Comparison of ENCODE assay signal across 8 mouse cellular contexts in the genomic region with DNA sequence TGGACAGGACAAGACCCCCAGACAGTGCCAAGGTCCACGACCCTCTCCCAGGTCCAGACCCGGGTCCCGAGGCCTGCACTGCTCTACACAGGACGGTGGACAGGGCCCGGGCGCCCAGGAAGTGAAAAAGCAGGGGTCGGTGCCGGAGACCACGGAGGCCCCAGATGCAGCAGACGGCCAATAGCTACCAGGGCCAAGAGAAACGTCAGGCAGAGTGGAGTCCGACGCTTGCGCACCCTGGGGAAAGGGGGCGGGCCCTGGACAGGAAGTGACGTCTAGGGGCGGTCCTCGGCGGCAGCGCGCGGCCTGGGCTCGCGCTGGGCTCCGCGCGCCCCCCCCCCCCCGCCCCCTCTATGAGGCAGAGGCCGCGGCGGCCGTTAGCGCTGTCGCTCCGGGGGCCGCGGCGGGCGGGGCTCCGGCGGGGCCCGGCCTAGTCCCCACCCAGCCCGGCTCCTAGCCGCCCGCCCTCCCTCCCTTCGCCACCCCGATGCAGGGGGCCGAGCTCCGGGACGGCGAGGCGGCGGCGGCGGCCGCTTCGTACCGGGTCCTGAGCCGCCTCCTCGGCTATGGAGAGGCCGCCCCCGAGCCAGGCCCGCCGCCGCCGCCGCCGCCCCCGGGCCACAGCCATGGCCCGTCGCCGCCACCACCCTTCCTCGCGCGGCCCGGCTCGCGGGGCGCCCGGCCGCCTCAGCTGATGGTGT. TPM values are rescaled to one million over a fixed set of nuclear protein-coding genes. Genes with fewer than 3 reads are reported as not detected.
DNase-seq lines count a peak whose midpoint lies in the region; ATAC-seq lines count a peak whose summit lies in the region.

A gene (plus strand): TSS at position 604 of the 701 bp plus-strand sequence.

- peak within 1 kb of the TSS; percentile 96 for H3K9ac ChIP-seq in hindbrain, embryonic 14.5 days

- no peaks in the 10 kb centered on the region; the same call in 1 of the 2 replicates for H3K36me3 ChIP-seq in hindbrain, embryonic 14.5 days (replicated peaks; ENCODE audit: control insufficient read depth, insufficient read depth)

- H3K27ac ChIP-seq in hindbrain, embryonic 14.5 days, result peak within 1 kb of the TSS; percentile 89

- H3K27me3 ChIP-seq in hindbrain, embryonic 14.5 days (ENCODE audit: control insufficient read depth, insufficient read depth, low read length), result no peaks in the 10 kb centered on the region

- under 1% methylated on average over 27 of the region's 81 CpGs for WGBS in hindbrain, embryonic 14.5 days

- DNase-seq in NIH3T3 (ENCODE audit: low read depth), result peak; percentile 97
- DNase-seq in cerebellum, postnatal 10 days, result peak; percentile 99
- peak; percentile 89 to 92 for DNase-seq in frontal cortex, postnatal 14 days (ENCODE audit: low spot score in 2 of 2)
- DNase-seq in hindbrain, embryonic 14.5 days (ENCODE audit: low spot score), result peak; percentile 94
- peak; percentile 93 to 94 for DNase-seq in layer of hippocampus, postnatal 36 days
- peak; percentile 96 for DNase-seq in lung, postnatal 36 days
- DNase-seq in retina, postnatal 1 day, result peak; percentile 96
- DNase-seq in urinary bladder, adult 18-20 months (ENCODE audit: low spot score in 2 of 2), result peak; percentile 90 to 91

- peak within 1 kb of the TSS; percentile 98 for H3K4me2 ChIP-seq in hindbrain, embryonic 14.5 days (replicated peaks)

- peak; percentile 97 for ATAC-seq in hindbrain, embryonic 14.5 days (ENCODE audit: low FRiP score)

- peaks cover 30% of the 10 kb centered on the region for H3K4me1 ChIP-seq in hindbrain, embryonic 14.5 days (replicated peaks; ENCODE audit: control insufficient read depth, insufficient read depth, low read length)

- no peaks in the 10 kb centered on the region for H3K9me3 ChIP-seq in hindbrain, embryonic 14.5 days (ENCODE audit: control insufficient read depth, low read length)

- peak within 1 kb of the TSS; percentile 100 for H3K4me3 ChIP-seq in hindbrain, embryonic 14.5 days (replicated peaks; ENCODE audit: low read length)

RNA-seq across cellular contexts. Expression of the gene that starts here (rescaled TPM):
- 6.4 and 6.7 TPM in 2 replicates for polyA plus RNA-seq in hindbrain, embryonic 14.5 days (2014; fragmentation: Nextera tagmentation; extraction: Ambion mirVana)
- total RNA-seq in layer of hippocampus, postnatal 36 days (2021), result 10 to 100 TPM; 83.8 to 83.9 TPM

Comparison
In these comparisons a context has a peak if more than half of its experiments do, and no peak if none do; other contexts are left out.
1. Peak in every context shown above with its lines: DNase-seq, ATAC-seq, H3K4me3 ChIP-seq and H3K27ac ChIP-seq.